Mouse (Mus musculus) hindbrain, embryonic 15.5 days (tissue): ENCODE results near the gene Tmprss13. TPM values are rescaled to one million over a fixed set of nuclear protein-coding genes. Genes with fewer than 3 reads are reported as not detected.

Experiments
- ATAC-seq: fragments of 200-750 bp; cut with Nextera tagmentation; 2 replicates; pipeline ENCODE4 v1.8.0; 2017; ENCODE audit warnings: low read depth, moderate number of reproducible peaks, moderate TSS enrichment; ENCODE audit not compliant: low FRiP score
- H3K27ac ChIP-seq: fragments of 300-500 bp; sonication (generic); replicated peaks from 2 replicates; pipeline ENCODE4 v1.5.1; 2015; ENCODE audit warnings: mild to moderate bottlenecking, inconsistent platforms
- H3K27me3 ChIP-seq: fragments of 300-500 bp; sonication (generic); 2 replicates; pipeline ENCODE4 v1.6.1; 2015; ENCODE audit warnings: control low read depth, inconsistent platforms
- H3K36me3 ChIP-seq: fragments of 300-500 bp; sonication (generic); 2 replicates; pipeline ENCODE4 v1.6.1; 2015; ENCODE audit warnings: control low read depth, inconsistent platforms
- H3K4me1 ChIP-seq: fragments of 300-500 bp; sonication (generic); replicated peaks from 2 replicates; pipeline ENCODE4 v1.6.1; 2015; ENCODE audit warnings: control low read depth, inconsistent platforms
- H3K4me2 ChIP-seq: fragments of 300-500 bp; sonication (generic); 2 replicates; pipeline ENCODE4 v1.6.1; 2015; ENCODE audit warnings: moderate library complexity, mild to moderate bottlenecking, inconsistent platforms
- H3K4me3 ChIP-seq: fragments of 300-500 bp; sonication (generic); 2 replicates; pipeline ENCODE4 v1.5.1; 2015; ENCODE audit warnings: mild to moderate bottlenecking, inconsistent platforms
- H3K9ac ChIP-seq: fragments of 300-500 bp; sonication (generic); 2 replicates; pipeline ENCODE4 v1.6.1; 2015; ENCODE audit warnings: inconsistent platforms
- H3K9me3 ChIP-seq: fragments of 300-500 bp; sonication (generic); 2 replicates; pipeline ENCODE4 v1.6.1; 2016; ENCODE audit warnings: control low read depth, inconsistent platforms
- WGBS: fragments of 180-500 bp; shearing (Covaris S2); methylation state at CpG from one replicate; pipeline ENCODE4 v1.1.7; 2015; 5-methylcytosine and 5-hydroxymethylcytosine counted together
- polyA plus RNA-seq: library from polyadenylated mRNA; unstranded; fragments of >200 nt; fragmentation: Nextera tagmentation; extraction: Ambion mirVana; gene quantifications from 2 replicates; pipeline ENCODE4 v1.2.1, GENCODE M21; 2015

The Tmprss13 gene
- polyA plus RNA-seq, 1 experiment from 2014 or later = not detected

- WGBS = 88% methylated on average over 8 of the region's 8 CpGs
Measured at GRCm38 (mm10) chr9:45301771-45302170, 17.1 kb upstream of the Tmprss13 start.

GRCm38 (mm10) chr9:45306746-45307410 is 12.0 kb upstream of the Tmprss13 start:
- Histone ChIP-seq H3K27ac (no peak overlapping the region), H3K36me3 (no peaks in the 10 kb centered on the region), H3K27me3 (no peaks in the 10 kb centered on the region), H3K9ac (no peak overlapping the region), H3K4me2 (no peak overlapping the region), H3K4me1 (no peaks in the 10 kb centered on the region), H3K4me3 (no peak overlapping the region), H3K9me3 (no peaks in the 10 kb centered on the region)
- WGBS = 86% methylated on average over 12 of the region's 12 CpGs
- no peak for ATAC-seq

More at GRCm38 (mm10) chr9:45301771-45302170, 17.1 kb upstream of the Tmprss13 start:
- peaks cover 8% of the 10 kb centered on the region for H3K4me1 ChIP-seq
- no peak for ATAC-seq
- H3K27ac ChIP-seq = no peak overlapping the region
- no peaks in the 10 kb centered on the region for H3K36me3 ChIP-seq
- no peaks in the 10 kb centered on the region for H3K9me3 ChIP-seq
- no peak overlapping the region for H3K9ac ChIP-seq
- no peak overlapping the region for H3K4me3 ChIP-seq
- H3K27me3 ChIP-seq = no peaks in the 10 kb centered on the region
- no peak overlapping the region for H3K4me2 ChIP-seq

- Histone ChIP-seq H3K4me3 (no peak overlapping the region), H3K36me3 (no peaks in the 10 kb centered on the region), H3K4me2 (no peak overlapping the region), H3K9me3 (no peaks in the 10 kb centered on the region), H3K27me3 (no peaks in the 10 kb centered on the region), H3K4me1 (no peaks in the 10 kb centered on the region), H3K9ac (no peak overlapping the region), H3K27ac (no peak overlapping the region)
- 86% methylated on average over 5 of the region's 5 CpGs for WGBS
- no peak for ATAC-seq
Measured at GRCm38 (mm10) chr9:45308521-45308920, 10.4 kb upstream of the Tmprss13 start.

- H3K4me3 ChIP-seq = no peak overlapping the region
Measured at GRCm38 (mm10) chr9:45311858-45312257, 7.0 kb upstream of the Tmprss13 start.

DNA sequence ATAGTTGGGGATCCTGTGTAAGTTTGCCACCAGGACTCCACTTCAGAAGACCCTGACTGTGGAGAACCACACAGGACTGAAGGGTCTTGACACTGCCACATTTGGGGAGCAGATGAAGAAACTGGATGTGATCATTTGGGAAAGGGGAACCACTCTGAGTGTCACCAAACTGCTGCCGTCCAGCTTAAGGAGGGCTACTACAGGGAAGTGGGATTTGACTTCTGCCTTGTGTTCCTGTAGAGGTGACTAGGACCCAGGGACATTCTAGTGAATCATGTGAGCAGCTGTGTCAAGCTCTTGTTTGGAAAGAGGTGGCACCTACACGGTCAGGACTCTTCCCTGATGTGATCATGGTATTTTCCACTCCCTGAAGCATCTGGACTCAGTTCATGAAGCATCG is 5.0 kb upstream of the Tmprss13 start:
- Histone ChIP-seq H3K27ac (no peak overlapping the region), H3K36me3 (no peaks in the 10 kb centered on the region)
- WGBS = 89% methylated on average over 3 of the region's 3 CpGs

More at GRCm38 (mm10) chr9:45311858-45312257, 7.0 kb upstream of the Tmprss13 start:
- no peak overlapping the region for H3K27ac ChIP-seq
- no peak overlapping the region for H3K9ac ChIP-seq
- no peaks in the 10 kb centered on the region for H3K9me3 ChIP-seq
- H3K36me3 ChIP-seq = no peaks in the 10 kb centered on the region
- H3K27me3 ChIP-seq = no peaks in the 10 kb centered on the region
- no peak for ATAC-seq
- WGBS = 91% methylated on average over 6 of the region's 6 CpGs
- no peaks in the 10 kb centered on the region for H3K4me1 ChIP-seq
- no peak overlapping the region for H3K4me2 ChIP-seq

GRCm38 (mm10) chr9:45317635-45318034 is 1.3 kb upstream of the Tmprss13 start:
- Histone ChIP-seq H3K36me3 (no peaks in the 10 kb centered on the region), H3K9ac (no peak overlapping the region), H3K4me1 (no peaks in the 10 kb centered on the region), H3K4me3 (no peak overlapping the region), H3K27me3 (no peaks in the 10 kb centered on the region), H3K9me3 (no peaks in the 10 kb centered on the region), H3K27ac (no peak overlapping the region), H3K4me2 (no peak overlapping the region)
- ATAC-seq = no peak
- WGBS = 80% methylated on average over 3 of the region's 3 CpGs

More for the DNA sequence above, 5.0 kb upstream of the Tmprss13 start:
- H3K4me2 ChIP-seq = no peak overlapping the region
- no peak for ATAC-seq
- H3K4me1 ChIP-seq = no peaks in the 10 kb centered on the region
- H3K27me3 ChIP-seq = no peaks in the 10 kb centered on the region
- no peaks in the 10 kb centered on the region for H3K9me3 ChIP-seq
- no peak overlapping the region for H3K4me3 ChIP-seq
- no peak overlapping the region for H3K9ac ChIP-seq

GRCm38 (mm10) chr9:45321465-45321864 is 2.6 kb downstream of the Tmprss13 start:
- Histone ChIP-seq H3K9me3 (no peaks in the 10 kb centered on the region), H3K4me3 (no peak overlapping the region), H3K27me3 (no peaks in the 10 kb centered on the region), H3K4me1 (no peaks in the 10 kb centered on the region), H3K27ac (no peak overlapping the region), H3K9ac (no peak overlapping the region), H3K4me2 (no peak overlapping the region), H3K36me3 (no peaks in the 10 kb centered on the region)
- 79% methylated on average over 6 of the region's 6 CpGs for WGBS
- no peak for ATAC-seq

DNA sequence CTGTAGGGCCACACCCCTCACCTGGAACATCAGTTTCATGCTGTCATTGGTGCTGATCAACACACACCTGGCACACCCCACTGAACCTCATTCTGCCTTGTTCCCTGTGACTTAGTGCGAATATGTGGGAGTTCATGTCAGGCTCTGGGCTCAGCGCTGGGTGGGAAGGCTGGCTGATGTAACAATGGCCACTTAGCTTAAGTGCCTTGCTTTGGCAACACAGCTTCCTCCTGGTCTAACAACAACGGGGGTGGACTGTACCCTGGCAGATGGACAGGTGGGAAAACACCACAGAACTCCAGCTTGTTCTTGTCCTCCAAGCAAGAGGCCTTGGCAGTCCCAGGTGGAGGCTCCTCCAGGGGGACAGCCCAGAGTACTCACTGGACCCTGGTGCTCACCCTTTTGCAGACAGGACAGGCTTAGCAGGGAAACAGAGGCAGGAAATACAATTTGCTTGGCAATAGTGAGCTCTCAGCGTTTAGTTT is 3.1 kb downstream of the Tmprss13 start:
- Histone ChIP-seq H3K4me3 (no peak overlapping the region), H3K27me3 (no peaks in the 10 kb centered on the region), H3K4me1 (no peaks in the 10 kb centered on the region), H3K9ac (no peak overlapping the region), H3K4me2 (no peak overlapping the region), H3K9me3 (no peaks in the 10 kb centered on the region), H3K36me3 (no peaks in the 10 kb centered on the region), H3K27ac (no peak overlapping the region)
- ATAC-seq = no peak
- 84% methylated on average over 4 of the region's 4 CpGs for WGBS

DNA sequence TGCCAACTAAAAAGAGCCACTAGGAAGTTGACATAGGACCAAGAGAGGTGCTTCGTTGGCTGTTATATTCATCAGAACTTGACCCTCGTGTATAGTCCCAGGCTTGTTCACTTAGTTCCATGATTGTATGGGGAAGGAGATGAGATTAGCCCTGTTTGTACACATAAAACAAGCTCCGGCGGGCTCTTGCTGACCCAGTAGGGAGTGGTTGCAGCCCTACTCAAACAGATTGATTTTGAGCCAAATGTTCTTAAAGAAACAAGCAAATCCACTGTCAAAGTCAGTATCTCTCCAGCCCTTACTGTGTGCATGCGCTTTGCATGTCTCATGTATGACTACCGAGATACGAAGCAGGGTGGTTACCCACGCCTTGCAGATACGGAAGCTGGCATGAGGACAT is 7.5 kb downstream of the Tmprss13 start:
- no peak overlapping the region for H3K9ac ChIP-seq
- no peaks in the 10 kb centered on the region for H3K4me1 ChIP-seq
- WGBS = 92% methylated on average over 9 of the region's 9 CpGs
- H3K36me3 ChIP-seq = no peaks in the 10 kb centered on the region
- H3K9me3 ChIP-seq = no peaks in the 10 kb centered on the region
- no peaks in the 10 kb centered on the region for H3K27me3 ChIP-seq
- no peak overlapping the region for H3K27ac ChIP-seq
- no peak overlapping the region for H3K4me2 ChIP-seq
- no peak for ATAC-seq
- no peak overlapping the region for H3K4me3 ChIP-seq

GRCm38 (mm10) chr9:45328263-45328662 is 9.4 kb downstream of the Tmprss13 start:
- no peaks in the 10 kb centered on the region for H3K27me3 ChIP-seq
- H3K27ac ChIP-seq = no peak overlapping the region
- H3K9me3 ChIP-seq = no peaks in the 10 kb centered on the region
- no peak overlapping the region for H3K4me3 ChIP-seq
- no peaks in the 10 kb centered on the region for H3K4me1 ChIP-seq
- H3K4me2 ChIP-seq = no peak overlapping the region
- H3K9ac ChIP-seq = no peak overlapping the region
- 88% methylated on average over 4 of the region's 4 CpGs for whole genome bisulfite sequencing
- no peak for ATAC-seq
- no peaks in the 10 kb centered on the region for H3K36me3 ChIP-seq

DNA sequence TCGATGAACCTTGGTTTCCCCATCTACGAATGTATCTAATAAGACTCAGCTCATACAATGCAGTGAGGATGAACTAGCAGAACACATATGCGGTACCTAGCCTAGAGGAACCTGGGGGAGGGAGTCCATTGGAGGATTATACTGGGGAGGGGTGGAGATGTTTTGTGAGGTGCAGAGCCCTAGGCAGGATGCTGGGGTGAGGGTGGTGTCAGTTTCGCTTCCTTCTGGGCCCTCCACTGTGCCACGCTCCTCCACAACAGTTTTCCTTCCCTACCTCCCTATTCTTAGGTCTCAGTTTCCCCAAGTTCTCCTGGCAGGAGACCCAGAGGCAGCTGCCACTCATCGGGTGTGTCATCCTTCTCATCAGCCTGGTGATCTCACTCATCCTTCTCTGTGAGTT is 10.7 kb downstream of the Tmprss13 start:
- H3K36me3 ChIP-seq = no peaks in the 10 kb centered on the region
- H3K4me1 ChIP-seq = no peaks in the 10 kb centered on the region
- no peaks in the 10 kb centered on the region for H3K9me3 ChIP-seq
- no peak overlapping the region for H3K4me2 ChIP-seq
- H3K27me3 ChIP-seq = no peaks in the 10 kb centered on the region
- no peak overlapping the region for H3K9ac ChIP-seq
- WGBS = 90% methylated on average over 6 of the region's 6 CpGs
- H3K4me3 ChIP-seq = no peak overlapping the region
- H3K27ac ChIP-seq = no peak overlapping the region
- no peak for ATAC-seq

DNA sequence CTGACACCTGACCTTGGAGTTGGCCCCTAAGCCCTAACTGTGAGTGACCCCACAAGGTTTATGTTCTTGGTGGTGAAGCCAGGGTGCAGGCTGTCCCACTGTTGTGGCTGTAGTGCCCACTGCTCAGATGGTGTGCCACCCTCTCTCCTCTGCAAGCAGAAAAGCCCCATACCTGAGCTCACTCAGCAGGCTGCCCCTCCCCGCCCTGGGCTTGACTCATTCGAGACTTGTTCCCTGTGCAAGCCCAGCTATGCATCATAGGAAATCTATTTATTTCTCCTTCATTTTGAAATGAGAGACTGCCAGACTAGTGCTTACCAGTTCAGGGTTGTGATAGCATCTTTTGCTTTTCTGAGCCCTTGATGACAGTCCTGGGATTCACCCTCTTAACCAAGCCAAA is 18.5 kb downstream of the Tmprss13 start:
- ATAC-seq = no peak
- H3K9ac ChIP-seq = no peak overlapping the region
- H3K27ac ChIP-seq = no peak overlapping the region
- H3K9me3 ChIP-seq = no peaks in the 10 kb centered on the region
- H3K4me2 ChIP-seq = no peak overlapping the region
- WGBS = 87% methylated on average over 2 of the region's 2 CpGs
- H3K27me3 ChIP-seq = no peaks in the 10 kb centered on the region
- no peaks in the 10 kb centered on the region for H3K4me1 ChIP-seq
- H3K36me3 ChIP-seq = no peaks in the 10 kb centered on the region
- H3K4me3 ChIP-seq = no peak overlapping the region

- H3K4me3 ChIP-seq = no peak overlapping the region
- H3K36me3 ChIP-seq = no peaks in the 10 kb centered on the region
- H3K9me3 ChIP-seq = no peaks in the 10 kb centered on the region
- H3K4me1 ChIP-seq = no peaks in the 10 kb centered on the region
- H3K9ac ChIP-seq = no peak overlapping the region
- 94% methylated on average over 3 of the region's 3 CpGs for WGBS
- no peak overlapping the region for H3K27ac ChIP-seq
- ATAC-seq = no peak
- H3K4me2 ChIP-seq = no peak overlapping the region
- no peaks in the 10 kb centered on the region for H3K27me3 ChIP-seq
Measured at GRCm38 (mm10) chr9:45343066-45343465, 24.2 kb downstream of the Tmprss13 start.
